Mouse (Mus musculus) layer of hippocampus, adult 2 months (tissue): Measurements from ENCODE around the gene Atg16l2. TPM values are rescaled to one million over a fixed set of nuclear protein-coding genes. Genes with fewer than 3 reads are reported as not detected.

Experiments
- DNase-seq, 2 experiments: peaks; one replicate each; pipeline ENCODE4 v3.0.0; 2022; ENCODE audit warnings: low spot score in 2 of 2
- H3K27ac ChIP-seq: fragments of 200-600 bp; 2 replicates; pipeline ENCODE4 v1.8.1; 2022
- H3K4me3 ChIP-seq: fragments of 200-600 bp; 2 replicates; pipeline ENCODE4 v1.8.1; 2022; ENCODE audit warnings: mild to moderate bottlenecking
- CTCF ChIP-seq: fragments of 200-600 bp; conservative IDR thresholded peaks from 2 replicates; pipeline ENCODE4 v1.8.1; 2022; ENCODE audit warnings: antibody characterized with exemption, mild to moderate bottlenecking, moderate library complexity
- total RNA-seq, 2 experiments: library from RNA; stranded (reverse); gene quantifications; 2 replicates each; pipeline ENCODE4 v1.2.3; 2021

Gene Atg16l2
- total RNA-seq, 2 experiments from 2014 or later: 37.9 to 47.8 TPM

DNA sequence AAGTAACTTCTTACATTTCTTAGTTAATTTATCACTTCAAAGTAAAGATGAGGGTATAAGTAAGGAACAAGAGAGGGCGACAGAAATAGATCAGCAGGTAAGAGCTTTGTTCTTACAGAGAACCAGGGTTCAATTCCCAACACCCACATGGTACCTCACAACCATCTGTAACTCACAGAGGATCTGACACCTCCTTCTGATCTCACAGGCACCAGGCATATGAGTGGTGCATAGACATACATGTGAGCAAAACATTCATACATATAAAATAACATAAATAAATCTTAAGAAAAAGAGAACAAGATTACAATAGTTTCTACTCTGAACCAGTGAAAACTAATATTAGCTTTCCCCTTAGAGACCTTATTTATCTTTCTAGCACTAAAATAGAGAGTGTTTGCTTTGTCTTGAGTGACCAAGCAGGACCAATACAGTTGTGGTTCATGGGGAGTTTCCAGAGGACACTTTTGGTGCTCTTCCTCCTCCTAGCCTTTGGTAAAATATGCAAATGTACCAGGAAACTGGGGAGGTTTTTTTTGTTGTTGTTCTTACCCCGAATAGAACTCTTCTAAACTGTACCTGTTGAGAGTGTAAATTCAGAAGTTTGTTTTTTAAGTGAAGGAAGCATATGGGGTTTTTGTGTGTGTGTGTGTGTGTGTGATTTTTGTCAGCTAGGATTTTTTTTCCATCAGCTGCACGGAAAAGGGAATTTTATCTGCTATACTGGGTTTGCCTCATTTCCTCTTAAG, 88.4 kb downstream of the Atg16l2 start:
- H3K4me3 ChIP-seq: no peak overlapping the region
- DNase-seq: no peak
- no peak overlapping the region for H3K27ac ChIP-seq
- no peak for TF ChIP-seq CTCF

Other genes with a start within 250 kb of the Atg16l2 start
- gene Fchsd2, start 209.4 kb downstream of the Atg16l2 start, total RNA-seq: 10 to 100 TPM; 38.5 to 41.2 TPM
- gene Stard10, start 14.8 kb upstream of the Atg16l2 start, total RNA-seq: 10 to 100 TPM; 23.6 to 24.6 TPM
- gene Arap1, start 45.8 kb upstream of the Atg16l2 start, total RNA-seq: 10 to 100 TPM; 19.2 to 20.0 TPM
- 1 to 10 TPM in 1 of 2 experiments, not detected in 1; 2.4 TPM for gene Gm45837, start 108.6 kb upstream of the Atg16l2 start, total RNA-seq
- 100 to 1,000 TPM; 300 to 318 TPM for gene Pde2a, start 119.4 kb upstream of the Atg16l2 start, total RNA-seq